Mouse (Mus musculus) E14TG2a.4 (cell line): ENCODE measurements at regions not wholly inside any gene's neighbourhood (a gene's known extent, or its start where the extent isn't known, plus 50 kb on each side); places are given as distances from the start of the nearest gene placed in this dataset.

Source experiments
- CTCF ChIP-seq: conservative IDR thresholded peaks from 2 replicates; pipeline ENCODE4 v1.5.1; 2014; ENCODE audit warnings: low read length
- NANOG ChIP-seq: IDR thresholded peaks from 2 replicates; pipeline ENCODE4 v1.6.1; 2014; ENCODE audit warnings: borderline replicate concordance, low read length, mixed read lengths
- POU5F1 ChIP-seq: IDR thresholded peaks from 2 replicates; pipeline ENCODE4 v1.6.1; 2014; ENCODE audit warnings: low read length, borderline replicate concordance

- no peak for TF ChIP-seq CTCF
- TF ChIP-seq POU5F1 = no peak
- no peak for TF ChIP-seq NANOG
Observed at GRCm38 (mm10) chr10:44582736-44583135, 54.4 kb upstream of the Prdm1 start.
